Mouse (Mus musculus): ENCODE data around the gene Snx6.

DNA sequence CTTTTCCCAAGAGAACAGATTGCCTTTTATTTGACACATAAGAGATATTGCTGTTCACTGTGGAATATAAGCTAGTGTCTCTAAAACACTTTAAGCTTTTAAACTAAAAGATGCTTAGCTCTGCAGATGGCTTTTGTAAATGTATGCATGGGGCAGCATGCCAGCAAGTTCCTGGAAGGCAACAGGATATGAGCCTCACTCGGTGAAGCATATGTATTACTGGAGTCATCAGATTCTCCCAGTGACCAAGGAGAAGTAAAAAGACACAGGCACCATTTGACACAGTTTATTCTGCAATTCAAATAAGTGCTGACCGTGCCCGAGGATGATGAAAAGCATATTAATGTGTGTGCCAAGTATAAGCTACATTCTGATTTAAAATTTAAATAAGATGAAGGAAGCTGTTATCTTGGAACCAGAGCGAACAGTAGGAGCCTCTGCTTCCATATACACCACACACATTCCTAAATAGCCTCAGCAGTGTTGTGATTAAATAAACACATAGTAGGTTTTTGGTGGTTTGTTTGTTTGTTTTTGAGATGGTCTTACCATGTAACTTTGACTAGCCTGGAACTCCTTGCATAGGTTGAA is 27.4 kb upstream of the Snx6 start:
- TF ChIP-seq CEBPB (IDR thresholded peaks at IDR 0.05; ENCODE audit: insufficient read depth, poor library complexity, severe bottlenecking), result no peak
- no peak for TF ChIP-seq POLR2A (IDR thresholded peaks at IDR 0.05; ENCODE audit: insufficient read length, low read depth)
- TF ChIP-seq MYOD1 (IDR thresholded peaks at IDR 0.05; ENCODE audit: control insufficient read depth in 1 of 3, insufficient read length in 2 of 3, low read depth in 2 of 3), result no peak
- TF ChIP-seq SRF (IDR thresholded peaks at IDR 0.05; ENCODE audit: control insufficient read depth, insufficient read length, low read depth), result no peak
- TF ChIP-seq MAX (IDR thresholded peaks at IDR 0.05; ENCODE audit: low read depth), result no peak
- no peak for TF ChIP-seq TCF3 (IDR thresholded peaks at IDR 0.05; ENCODE audit: insufficient read length, low read depth)
